Mouse (Mus musculus): ENCODE measurements around the gene Thoc7.

Thoc7 gene

DNA sequence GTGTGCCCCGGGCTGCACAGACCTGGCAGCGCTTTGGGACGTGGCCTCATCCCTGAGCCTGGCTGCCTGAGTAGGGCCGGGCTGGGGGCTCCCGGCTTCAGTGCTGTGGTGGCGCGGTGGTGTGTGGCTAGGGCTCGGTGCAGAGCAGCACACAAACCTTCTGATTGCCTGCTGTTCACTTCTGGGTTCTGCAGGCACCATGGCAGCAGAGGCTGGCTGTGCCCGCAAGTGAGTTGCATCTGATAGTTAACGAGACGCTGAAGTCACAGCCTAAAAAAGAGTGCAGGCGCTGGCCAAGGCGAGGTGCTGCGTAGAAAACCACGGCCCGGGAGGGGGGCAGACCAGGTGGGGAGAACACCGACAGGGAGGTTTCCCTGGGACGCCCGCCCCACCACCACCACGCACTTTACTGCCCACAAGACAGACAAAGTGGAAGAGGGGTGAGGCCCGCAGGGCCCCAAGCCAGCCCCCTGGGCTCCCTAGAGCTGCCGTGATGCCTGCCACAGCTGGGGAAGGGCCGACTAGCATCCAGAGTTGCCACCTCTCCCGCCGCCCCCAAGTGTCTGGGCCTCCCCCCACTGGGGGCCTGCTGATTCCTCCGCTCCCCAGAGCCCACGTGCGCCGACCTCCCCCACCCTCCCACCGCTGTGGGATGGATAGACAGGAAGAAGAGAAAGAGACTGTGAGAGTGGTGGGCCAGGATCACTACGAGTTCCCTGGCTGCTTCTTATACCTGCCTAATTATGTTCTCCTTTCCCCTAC, 28.2 kb downstream of the Thoc7 start:
- DNase-seq (ENCODE audit: low spot score): no peak

- DNase-seq (ENCODE audit: low spot score): peak; percentile 72
Observed at GRCm38 (mm10) chr14:13917630-13918029, 44.0 kb downstream of the Thoc7 start.

GRCm38 (mm10) chr14:13917208-13917607, 44.4 kb downstream of the Thoc7 start:
- no peak for DNase-seq (ENCODE audit: low spot score)

- DNase-seq (ENCODE audit: low spot score): no peak
Observed at GRCm38 (mm10) chr14:13915207-13915606, 46.4 kb downstream of the Thoc7 start.

DNA sequence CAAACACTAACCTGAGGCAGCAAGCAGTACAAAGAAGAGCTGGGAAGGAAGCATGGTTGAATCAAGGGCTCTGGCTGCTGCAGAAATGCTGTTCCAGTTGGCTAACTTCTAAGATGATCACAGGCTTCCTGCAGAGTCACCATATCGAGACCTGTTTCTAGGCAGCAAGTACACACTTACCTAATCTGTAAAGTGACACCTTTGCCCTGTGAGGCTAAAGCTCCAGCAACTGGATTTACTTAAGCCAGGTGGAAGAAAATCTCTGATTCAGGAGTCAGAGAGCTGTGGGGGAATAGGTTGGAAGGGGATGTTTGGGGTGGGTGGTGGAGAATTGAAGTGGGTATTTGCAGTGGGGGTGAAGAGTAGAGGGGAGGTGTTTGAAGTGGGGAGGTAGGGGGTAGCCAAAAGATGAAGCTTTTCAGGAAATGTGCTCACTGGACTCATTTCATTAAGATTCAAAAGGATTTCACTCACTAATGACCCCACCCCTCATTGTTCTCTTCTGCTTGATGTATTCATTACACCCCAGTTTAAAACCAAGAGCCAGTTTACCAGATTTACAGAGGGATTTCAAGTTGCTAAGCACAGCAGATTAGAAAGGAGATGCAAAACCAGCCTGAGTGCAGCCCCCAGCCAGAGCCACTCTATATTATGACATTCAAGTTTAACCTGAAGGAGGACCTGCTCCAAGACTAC, 47.1 kb downstream of the Thoc7 start, which contains the start of gene Gm281:
TSS of gene Gm281 (minus strand) at position 92 of the 696 bp plus-strand sequence.
- DNase-seq (ENCODE audit: low spot score): no peak

DNA sequence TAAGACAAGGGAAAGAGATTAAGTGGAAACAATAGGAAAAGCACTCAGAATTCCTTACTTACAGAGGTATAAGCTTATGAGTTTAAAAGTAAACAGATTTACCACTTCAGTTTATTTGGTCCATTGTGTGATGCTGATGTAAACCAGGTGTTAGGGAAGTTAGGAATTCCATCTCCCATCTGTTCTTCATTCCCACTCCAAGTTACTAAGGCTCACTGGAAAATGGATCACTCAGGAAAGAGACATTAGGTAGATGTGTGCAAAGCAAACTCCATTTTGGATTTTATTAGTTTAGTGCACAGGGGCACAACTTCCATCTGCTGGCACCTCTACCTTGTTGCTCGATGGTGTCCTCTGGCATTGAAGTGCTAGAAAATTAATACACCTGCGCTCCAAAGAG, 51.5 kb downstream of the Thoc7 start:
- no peak for DNase-seq (ENCODE audit: low spot score)

DNA sequence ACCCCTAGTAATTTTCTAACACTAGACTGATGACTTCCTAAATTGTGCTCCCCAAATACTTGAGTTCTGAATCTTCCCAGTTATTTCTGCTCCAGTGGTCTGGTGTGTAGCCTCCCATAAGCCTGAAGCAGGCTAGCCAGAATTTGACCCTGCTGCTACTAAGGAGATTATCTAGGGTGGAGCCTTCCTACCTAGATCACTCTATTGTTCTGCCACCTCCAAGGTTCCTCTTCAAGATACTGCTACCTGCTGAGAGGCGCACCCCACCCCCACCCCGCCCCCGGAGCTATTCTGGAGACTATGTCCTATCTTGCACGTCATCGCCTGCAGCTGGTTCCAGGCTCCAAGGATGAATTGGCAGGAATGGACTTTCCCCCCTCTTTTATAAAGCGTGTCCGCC, 54.5 kb downstream of the Thoc7 start:
- DNase-seq (ENCODE audit: low spot score): no peak

DNA sequence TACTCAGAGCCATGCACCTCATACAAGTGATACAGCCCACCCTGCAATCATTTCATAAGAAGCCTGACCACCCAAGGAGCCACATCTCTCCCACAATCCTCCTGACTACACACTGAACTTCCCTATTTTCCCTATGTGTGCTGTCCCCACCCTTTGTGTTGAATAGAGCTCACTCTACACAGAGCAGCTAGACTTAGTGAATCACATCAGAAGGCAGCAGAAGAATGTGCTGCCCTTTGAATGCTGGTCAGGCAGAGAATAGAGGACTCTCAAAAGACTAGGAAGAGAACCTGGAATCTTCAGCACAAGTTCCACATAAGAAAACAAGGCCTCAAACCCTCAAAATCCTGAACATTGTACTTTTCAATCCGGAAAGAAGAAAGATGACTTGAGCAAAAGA, 55.2 kb downstream of the Thoc7 start:
- no peak for DNase-seq (ENCODE audit: low spot score)

GRCm38 (mm10) chr14:13901611-13902067, 60.0 kb downstream of the Thoc7 start:
- DNase-seq (ENCODE audit: low spot score): peak; percentile 29

Data from adipocyte (in vitro differentiated cells).